Mouse (Mus musculus) embryonic fibroblast, embryonic 13.5 days (primary cell): ENCODE results near the gene Sprr2a3.
"Not testable (repeated sequence)": the region's sequence is repeated elsewhere in the genome, so short reads cannot be mapped to it uniquely, and the experiment has no call there.

Experiments
- CTCF ChIP-seq: IDR thresholded peaks from 2 replicates; pipeline ENCODE4 v1.5.1; 2011; ENCODE audit warnings: mild to moderate bottlenecking, control low read depth, low read length, moderate library complexity, borderline replicate concordance; ENCODE audit not compliant: insufficient read depth
- POLR2A ChIP-seq: IDR thresholded peaks from 2 replicates; pipeline ENCODE4 v1.6.1; 2011; ENCODE audit warnings: low read depth, mild to moderate bottlenecking, control low read depth, low read length, moderate library complexity

- not testable (repeated sequence) for TF ChIP-seq POLR2A, CTCF
Measured at GRCm38 (mm10) chr3:92273504-92273903, 11.7 kb upstream of the Sprr2a3 start.
